Mouse (Mus musculus) Patski (cell line): ENCODE data around the gene Ghdc. TPM values are rescaled to one million over a fixed set of nuclear protein-coding genes. Genes with fewer than 3 reads are reported as not detected.

ENCODE experiments used
- ATAC-seq: fragments of 100-300 bp; one replicate; pipeline ENCODE4 v1.8.0; 2021
- CTCF ChIA-PET: fragments of 350-600 bp; sonication (Branson Sonifier 250); formaldehyde crosslinking; loops from one replicate; lab custom pipeline; 2022; ENCODE audit warnings: inconsistent platforms; lab: Charles Lee
- POLR2A ChIA-PET: fragments of 350-600 bp; sonication (Branson Sonifier 250); formaldehyde crosslinking; loops from one replicate; lab custom pipeline; 2022; ENCODE audit warnings: antibody characterized with exemption, inconsistent platforms; lab: Charles Lee
- DNase-seq: peaks from one replicate; pipeline ENCODE4 v3.0.0-alpha.2; 2011; ENCODE audit warnings: low read depth, low spot score
- H3K27me3 ChIP-seq: fragments of 371-371 bp; one replicate; pipeline ENCODE4 v1.5.1; 2021
- CTCF ChIP-seq: fragments of 100-300 bp; IDR thresholded peaks from one replicate; pipeline ENCODE4 v1.5.1; 2021
- in situ Hi-C: fragments of 300-500 bp; cut with MboI; formaldehyde crosslinking; loops from 3 replicates; pipeline ENCODE4 v1.11.1; 2018; ENCODE audit warnings: low pct_unique_long_range_greater_than_20kb, mixed read lengths
- polyA plus RNA-seq: library from polyadenylated mRNA; unstranded; gene quantifications from one replicate; pipeline ENCODE4 v1.2.3, GENCODE M21; 2021

Gene Ghdc
- polyA plus RNA-seq, 1 experiment from 2014 or later: 24.7 TPM

DNA sequence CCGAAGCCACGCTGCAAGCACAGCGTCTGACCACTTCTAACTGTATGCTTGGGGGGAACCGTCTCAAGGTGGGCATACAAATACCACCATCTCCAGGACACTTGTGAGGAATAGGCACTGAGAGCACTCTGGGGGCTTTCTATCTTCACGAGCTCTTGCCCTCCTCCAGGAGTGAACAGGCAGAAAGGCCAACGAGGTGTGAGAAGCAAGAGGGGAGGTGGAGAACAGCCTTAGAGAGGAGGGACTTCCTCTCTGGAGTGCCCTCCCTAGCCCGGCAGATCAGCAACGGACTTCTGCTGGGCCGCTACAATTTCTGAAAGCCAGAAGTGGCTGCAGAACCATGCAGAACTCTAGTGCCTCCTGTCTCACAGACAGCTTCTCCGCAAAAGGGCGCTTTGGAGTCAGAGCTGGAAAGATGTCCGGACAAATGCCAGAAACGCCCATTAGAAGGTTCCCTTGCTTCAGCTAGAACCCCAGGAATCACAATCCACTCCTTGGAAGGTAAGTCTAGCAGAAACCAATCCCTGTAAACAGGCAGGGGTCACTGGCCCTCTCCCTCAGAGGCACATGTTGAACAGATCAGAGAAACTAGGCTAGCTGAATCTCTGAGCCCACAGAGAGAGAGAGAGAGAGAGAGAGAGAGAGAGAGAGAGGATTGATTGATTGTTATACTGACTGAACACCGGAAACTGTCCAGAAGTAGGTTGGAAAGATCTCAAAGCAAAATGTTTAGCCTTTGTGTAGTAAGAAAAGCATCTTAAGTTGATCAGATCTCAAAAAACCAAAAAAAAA, 34.6 kb downstream of the Ghdc start:
- in situ Hi-C loops: no loop called here
- DNase-seq: no peak
- no peak for TF ChIP-seq CTCF
- POLR2A ChIA-PET: interaction anchor here (0.7 kb wide), 1 partner anchor 19 kb away, joined by 4 read pairs; no protein-coding TSS in a partner anchor
- no peak for ATAC-seq
- CTCF ChIA-PET: no interaction called here
- H3K27me3 ChIP-seq: no peaks in the 10 kb centered on the region

DNA sequence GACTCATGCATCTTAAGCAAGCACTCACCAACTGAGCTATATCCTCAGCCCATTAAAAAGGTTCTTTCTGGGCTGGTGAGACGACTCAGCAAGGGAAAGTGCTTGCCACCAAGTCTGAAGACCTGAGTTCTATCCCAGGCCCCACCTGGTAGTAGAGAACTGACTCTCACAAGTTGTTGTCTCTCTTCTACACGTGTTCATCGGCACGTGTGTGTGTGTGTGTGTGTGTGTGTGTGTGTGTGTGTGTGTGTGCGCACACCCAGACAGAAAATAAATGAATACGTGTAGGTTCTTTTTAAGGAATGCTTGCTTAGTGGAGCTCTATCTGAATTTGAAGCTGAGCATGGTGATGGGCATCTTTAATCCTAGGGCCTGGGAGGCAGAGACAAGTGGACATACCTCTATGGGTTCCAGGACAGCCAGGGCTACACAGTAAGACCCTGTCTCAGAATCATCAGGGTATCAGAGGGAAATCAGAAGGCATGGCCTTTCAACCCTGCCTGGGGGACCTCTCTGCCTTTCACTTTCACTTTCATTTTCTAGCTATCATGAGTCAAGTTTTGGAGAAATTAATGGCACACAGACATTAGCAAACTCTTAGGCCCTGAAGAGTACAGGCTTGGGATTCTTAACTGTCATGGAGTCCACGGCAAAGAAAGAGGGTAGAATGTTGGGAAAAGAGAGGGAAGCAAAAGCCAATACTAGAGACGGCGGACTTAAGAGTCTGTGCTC, 35.5 kb downstream of the Ghdc start:
- TF ChIP-seq CTCF: no peak
- POLR2A ChIA-PET: no interaction called here
- CTCF ChIA-PET: no interaction called here
- DNase-seq (no peak), ATAC-seq (no peak)
- H3K27me3 ChIP-seq: no peaks in the 10 kb centered on the region
- in situ Hi-C loops: no loop called here

- TF ChIP-seq CTCF: no peak
- no peak for ATAC-seq
- no peak for DNase-seq
- in situ Hi-C loops: no loop called here
- ChIA-PET CTCF (interaction anchor here (1.2 kb wide), 1 partner anchor 16 kb away, joined by 5 read pairs; no protein-coding TSS in a partner anchor), POLR2A (interaction anchor here (0.6 kb wide), 2 partner anchors 81 to 114 kb away, joined by 3 to 4 read pairs; no protein-coding TSS in a partner anchor)
- no peaks in the 10 kb centered on the region for H3K27me3 ChIP-seq
Observed at GRCm38 (mm10) chr11:100730477-100731205, 40.1 kb downstream of the Ghdc start.

DNA sequence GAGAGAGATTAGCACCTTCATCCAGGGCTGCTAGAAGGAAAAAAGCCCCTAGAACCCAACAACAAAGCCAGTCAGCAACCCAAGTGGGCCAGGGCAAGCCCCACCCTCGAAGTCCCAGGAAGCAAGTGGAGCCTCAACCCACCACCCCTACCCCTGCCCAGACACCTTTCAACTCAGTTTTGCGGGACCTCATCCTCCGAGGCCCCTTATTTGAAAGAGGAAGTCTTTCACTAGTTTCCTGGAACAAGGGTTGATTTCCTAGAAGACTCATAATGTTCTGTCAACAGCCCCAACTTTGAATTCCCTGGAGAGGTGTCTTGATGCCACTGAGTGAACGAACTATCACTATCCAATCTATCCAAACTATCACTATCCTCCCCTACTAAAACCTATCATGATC, 40.8 kb downstream of the Ghdc start:
- TF ChIP-seq CTCF: no peak
- CTCF ChIA-PET: interaction anchor here (1.2 kb wide), 1 partner anchor 16 kb away, joined by 5 read pairs; no protein-coding TSS in a partner anchor
- POLR2A ChIA-PET: no interaction called here
- DNase-seq (no peak), ATAC-seq (no peak)
- in situ Hi-C loops: no loop called here
- no peaks in the 10 kb centered on the region for H3K27me3 ChIP-seq

DNA sequence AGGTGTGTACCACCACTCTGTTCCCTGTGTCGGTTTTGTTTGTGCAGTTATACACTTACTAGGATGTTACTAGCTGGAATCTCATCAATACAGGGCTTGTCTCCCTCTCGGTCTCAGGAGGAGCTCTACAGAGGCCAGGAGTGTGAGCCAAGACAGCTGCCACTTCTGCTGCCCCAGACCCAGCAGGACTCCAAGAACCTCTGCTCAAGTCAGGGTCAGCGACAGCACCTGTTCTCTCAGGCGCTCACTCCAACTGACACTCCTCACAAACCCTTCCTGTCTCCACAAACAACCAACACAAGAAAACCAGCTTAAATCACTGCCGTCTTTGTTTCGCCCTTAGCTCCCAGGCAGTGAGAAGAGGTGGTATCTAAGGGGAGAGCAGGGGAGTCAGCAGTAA, 42.2 kb downstream of the Ghdc start:
- CTCF ChIA-PET: no interaction called here
- ATAC-seq: no peak
- POLR2A ChIA-PET: no interaction called here
- DNase-seq: no peak
- TF ChIP-seq CTCF: no peak
- no peaks in the 10 kb centered on the region for H3K27me3 ChIP-seq
- in situ Hi-C loops: no loop called here

DNA sequence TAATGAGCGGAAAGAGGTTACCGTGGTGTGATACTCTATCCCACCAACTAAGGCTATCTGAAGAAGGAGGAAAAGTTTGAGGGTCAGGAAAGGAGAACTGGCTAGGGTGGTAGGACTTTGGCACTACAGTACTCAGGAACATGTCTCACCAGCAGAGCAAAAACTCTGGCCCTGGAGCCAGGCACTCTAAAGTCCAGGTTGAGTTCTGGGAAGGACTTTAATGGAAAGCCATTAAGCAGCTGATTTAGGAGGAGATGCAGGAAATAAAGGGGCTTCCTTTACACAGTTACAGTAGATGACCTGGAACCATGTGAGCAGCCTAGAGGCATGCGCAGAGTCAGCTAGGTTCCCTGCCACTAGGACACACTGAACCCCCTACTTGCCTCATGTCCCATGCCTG, 43.6 kb downstream of the Ghdc start:
- ChIA-PET CTCF (no interaction called here), POLR2A (no interaction called here)
- in situ Hi-C loops: no loop called here

GRCm38 (mm10) chr11:100724919-100725512, 45.7 kb downstream of the Ghdc start:
- in situ Hi-C loops: no loop called here
- ChIA-PET CTCF (interaction anchor here (1.4 kb wide), 1 partner anchor 10 kb away, joined by 4 read pairs; no protein-coding TSS in a partner anchor), POLR2A (no interaction called here)
- ATAC-seq (no peak), DNase-seq (no peak)
- no peak for TF ChIP-seq CTCF
- no peaks in the 10 kb centered on the region for H3K27me3 ChIP-seq

More for the DNA sequence above, 43.6 kb downstream of the Ghdc start:
- ATAC-seq (no peak), DNase-seq (no peak)
- H3K27me3 ChIP-seq: no peaks in the 10 kb centered on the region
- TF ChIP-seq CTCF: no peak

- ChIA-PET CTCF (no interaction called here), POLR2A (interaction anchor here (1.9 kb wide), 1 partner anchor 11 kb away, joined by 6 read pairs; the partner anchor contains the start of gene Kat2a)
- no peak for TF ChIP-seq CTCF
- ATAC-seq (no peak), DNase-seq (no peak)
- in situ Hi-C loops: no loop called here
- no peaks in the 10 kb centered on the region for H3K27me3 ChIP-seq
Observed at GRCm38 (mm10) chr11:100722493-100723028, 48.2 kb downstream of the Ghdc start.

DNA sequence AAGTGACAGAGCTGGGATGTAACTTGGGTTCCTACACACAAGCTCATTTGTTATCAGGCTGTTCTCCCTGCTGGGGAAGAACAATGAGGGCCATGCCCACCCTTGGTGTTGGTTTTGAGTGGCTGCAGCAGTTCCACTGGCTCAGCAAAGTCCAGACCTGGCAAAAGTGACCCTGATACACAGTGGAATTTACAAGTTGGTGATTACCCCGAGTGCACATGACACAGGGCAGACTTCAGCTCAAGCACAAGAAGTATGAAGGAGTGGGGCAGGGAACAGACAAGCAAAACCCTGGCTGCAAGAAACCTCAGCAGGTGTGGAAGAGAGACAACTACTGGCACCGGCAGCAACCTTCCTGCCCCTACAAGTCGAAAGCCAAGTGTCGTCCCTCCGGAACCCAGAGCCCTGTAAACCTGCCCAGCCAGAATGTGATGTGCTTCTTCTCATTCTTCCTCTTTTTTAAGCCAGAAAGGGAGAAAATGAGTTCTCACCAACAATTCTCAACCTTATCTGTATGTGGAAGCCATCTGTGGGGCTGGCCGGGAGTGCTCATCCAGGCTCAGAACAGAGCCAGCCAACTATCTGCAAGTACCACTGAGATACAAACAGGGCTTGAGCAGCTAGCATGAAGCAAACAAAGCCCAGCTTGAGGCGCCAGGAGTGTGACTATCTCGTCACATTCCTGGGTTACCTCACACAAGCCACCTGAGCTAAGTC, 48.8 kb downstream of the Ghdc start:
- in situ Hi-C loops: no loop called here
- no peak for ATAC-seq
- ChIA-PET POLR2A (interaction anchor here (1.9 kb wide), 1 partner anchor 10 kb away, joined by 6 read pairs; the partner anchor contains the start of gene Kat2a), CTCF (no interaction called here)
- H3K27me3 ChIP-seq: no peaks in the 10 kb centered on the region
- DNase-seq: no peak
- no peak for TF ChIP-seq CTCF
